Mouse (Mus musculus): ENCODE data around the gene Sf3a2. TPM values are rescaled to one million over a fixed set of nuclear protein-coding genes. Genes with fewer than 3 reads are reported as not detected.

The Sf3a2 gene
- polyA plus RNA-seq, 1 experiment from 2014 or later, result 108 TPM

DNA sequence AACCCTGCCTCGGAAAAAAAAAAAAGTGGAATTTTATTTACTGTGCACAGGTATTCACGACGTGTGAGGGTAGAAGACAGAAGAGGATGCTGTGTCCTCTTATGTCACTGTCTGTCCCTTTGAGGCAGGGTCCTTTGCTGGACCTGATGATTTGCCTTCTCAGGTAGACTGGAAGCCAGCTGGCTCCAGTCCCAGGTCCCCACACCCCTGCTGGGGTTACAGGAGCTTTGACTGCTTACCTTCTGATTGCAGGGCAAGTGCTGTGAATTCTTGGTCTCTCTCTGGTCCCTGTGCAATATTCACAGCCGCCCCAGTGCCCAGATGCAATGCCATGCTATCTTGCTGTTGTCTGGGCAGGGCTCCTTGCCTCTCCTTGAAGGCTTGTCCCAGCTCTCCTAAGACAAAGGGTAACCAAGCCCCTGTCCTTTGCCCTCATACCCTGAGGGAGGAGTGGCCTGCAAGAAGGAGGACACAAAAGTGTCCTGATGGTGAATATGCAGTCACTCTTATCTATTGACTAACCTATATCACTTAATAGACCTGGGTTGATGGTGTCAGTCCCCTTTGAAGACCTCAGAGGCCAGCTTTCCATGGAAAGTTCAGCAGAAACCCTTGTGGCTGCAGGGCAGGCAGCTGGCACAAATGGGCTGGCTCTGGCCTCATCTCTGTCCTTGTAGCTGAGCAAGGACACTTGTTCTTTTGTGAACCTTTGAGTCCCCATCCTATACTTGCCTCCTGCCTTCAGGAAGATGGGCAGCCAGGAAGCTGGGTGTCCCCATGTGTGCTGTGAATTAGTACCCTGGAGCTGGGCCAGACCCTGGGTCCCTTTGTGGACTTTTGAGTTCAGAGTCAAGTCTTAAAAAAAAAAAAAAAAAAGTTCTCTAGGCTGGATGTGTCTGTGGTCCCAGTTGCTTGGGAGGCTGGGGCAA is 37.1 kb upstream of the Sf3a2 start:
- WGBS, result 86% methylated on average over 4 of the region's 4 CpGs
- H3K27ac ChIP-seq (replicated peaks), result no peak overlapping the region
- H3K9me3 ChIP-seq (replicated peaks), result no peaks in the 10 kb centered on the region
- peaks cover 22% of the 10 kb centered on the region for H3K36me3 ChIP-seq
- peaks cover 42% of the 10 kb centered on the region for H3K4me1 ChIP-seq
- no peak overlapping the region for H3K4me3 ChIP-seq
- no peaks in the 10 kb centered on the region for H3K27me3 ChIP-seq (ENCODE audit: low read depth, poor library complexity, severe bottlenecking)
- DNase-seq (ENCODE audit: low spot score), result no peak

DNA sequence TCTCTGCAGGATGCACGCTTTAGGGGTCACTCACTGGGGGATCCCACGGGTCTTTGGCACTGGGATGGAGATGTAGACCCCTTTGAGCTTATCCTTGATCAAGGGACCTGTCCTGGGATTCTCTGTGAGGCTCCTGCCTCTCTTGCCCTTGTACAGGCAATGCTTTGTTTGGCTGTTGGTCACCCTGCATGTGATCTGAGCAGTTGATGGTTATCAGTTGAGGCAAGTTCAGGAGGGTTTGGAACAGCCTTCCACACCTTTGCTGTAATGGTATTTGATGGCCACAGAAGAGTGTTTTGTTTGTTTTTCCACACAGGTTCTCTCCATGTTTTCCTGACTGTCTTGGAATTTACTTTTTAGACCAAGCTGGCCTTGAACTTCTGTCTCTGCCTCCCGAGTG is 36.2 kb upstream of the Sf3a2 start:
- Histone ChIP-seq H3K36me3 (peaks cover 31% of the 10 kb centered on the region), H3K4me1 (peaks cover 32% of the 10 kb centered on the region), H3K4me3 (no peak overlapping the region), H3K27me3 (ENCODE audit: low read depth, poor library complexity, severe bottlenecking) (no peaks in the 10 kb centered on the region), H3K27ac (replicated peaks) (0 out of 2 replicates have a peak overlapping the region, but pooled peaks have one; percentile 28), H3K9me3 (replicated peaks) (no peaks in the 10 kb centered on the region)
- WGBS, result 76% methylated on average over 3 of the region's 3 CpGs
- DNase-seq (ENCODE audit: low spot score), result no peak

GRCm38 (mm10) chr10:80763502-80763901 is 34.5 kb upstream of the Sf3a2 start:
- Histone ChIP-seq H3K27ac (replicated peaks) (no peak overlapping the region), H3K4me1 (peaks cover 15% of the 10 kb centered on the region), H3K27me3 (ENCODE audit: low read depth, poor library complexity, severe bottlenecking) (no peaks in the 10 kb centered on the region), H3K36me3 (peaks cover 47% of the 10 kb centered on the region), H3K4me3 (no peak overlapping the region), H3K9me3 (replicated peaks) (no peaks in the 10 kb centered on the region)
- no peak for DNase-seq (ENCODE audit: low spot score)
- 91% methylated on average over 2 of the region's 2 CpGs for WGBS

DNA sequence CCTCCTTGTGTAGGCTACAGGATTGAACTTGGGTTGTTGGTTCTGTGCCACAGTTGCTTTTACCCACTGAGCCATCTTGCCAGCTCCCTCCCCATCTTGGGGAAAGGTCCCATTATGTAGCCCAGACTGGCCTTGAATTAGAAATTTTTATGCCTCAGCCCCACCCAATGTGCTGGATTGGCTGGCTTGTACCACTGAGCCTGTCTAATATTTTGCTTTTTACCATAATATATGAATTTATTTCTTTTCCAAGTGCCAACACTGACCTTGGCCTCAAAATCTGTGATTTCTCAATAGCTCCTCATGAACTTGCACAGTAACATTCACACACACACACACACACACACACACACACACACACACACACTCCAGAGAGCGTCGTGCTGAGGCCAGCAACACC is 32.3 kb upstream of the Sf3a2 start:
- no peak for DNase-seq (ENCODE audit: low spot score)
- Histone ChIP-seq H3K27me3 (ENCODE audit: low read depth, poor library complexity, severe bottlenecking) (no peaks in the 10 kb centered on the region), H3K4me3 (no peak overlapping the region), H3K36me3 (peaks cover 69% of the 10 kb centered on the region), H3K27ac (replicated peaks) (no peak overlapping the region), H3K9me3 (replicated peaks) (no peaks in the 10 kb centered on the region), H3K4me1 (peaks cover 6% of the 10 kb centered on the region)
- WGBS, result 84% methylated on average over 2 of the region's 2 CpGs

- Histone ChIP-seq H3K4me3 (no peak overlapping the region), H3K36me3 (peaks cover 75% of the 10 kb centered on the region), H3K27ac (replicated peaks) (no peak overlapping the region), H3K4me1 (peaks cover 5% of the 10 kb centered on the region), H3K9me3 (replicated peaks) (no peaks in the 10 kb centered on the region), H3K27me3 (ENCODE audit: low read depth, poor library complexity, severe bottlenecking) (no peaks in the 10 kb centered on the region)
- no peak for DNase-seq (ENCODE audit: low spot score)
- WGBS, result 83% methylated on average over 10 of the region's 10 CpGs
Observed at GRCm38 (mm10) chr10:80766161-80766815, 31.7 kb upstream of the Sf3a2 start.

GRCm38 (mm10) chr10:80768365-80768764 is 29.6 kb upstream of the Sf3a2 start:
- WGBS, result 93% methylated on average over 6 of the region's 6 CpGs
- Histone ChIP-seq H3K4me1 (no peaks in the 10 kb centered on the region; the same call in 1 of the 2 replicates), H3K27me3 (ENCODE audit: low read depth, poor library complexity, severe bottlenecking) (no peaks in the 10 kb centered on the region), H3K36me3 (peaks cover 95% of the 10 kb centered on the region), H3K27ac (replicated peaks) (no peak overlapping the region), H3K4me3 (no peak overlapping the region), H3K9me3 (replicated peaks) (no peaks in the 10 kb centered on the region)
- DNase-seq (ENCODE audit: low spot score), result no peak

GRCm38 (mm10) chr10:80773816-80774215 is 24.2 kb upstream of the Sf3a2 start:
- Histone ChIP-seq H3K36me3 (peaks cover 100% of the 10 kb centered on the region), H3K4me3 (no peak overlapping the region), H3K27me3 (ENCODE audit: low read depth, poor library complexity, severe bottlenecking) (no peaks in the 10 kb centered on the region), H3K27ac (replicated peaks) (no peak overlapping the region), H3K9me3 (replicated peaks) (no peaks in the 10 kb centered on the region), H3K4me1 (0 out of 2 replicates have a peak, but pooled peaks cover 5% of the 10 kb centered on the region)
- WGBS, result 87% methylated on average over 5 of the region's 5 CpGs
- DNase-seq (ENCODE audit: low spot score), result no peak

GRCm38 (mm10) chr10:80774549-80774948 is 23.4 kb upstream of the Sf3a2 start:
- WGBS, result 74% methylated on average over 2 of the region's 2 CpGs
- no peaks in the 10 kb centered on the region for H3K9me3 ChIP-seq (replicated peaks)
- peak; percentile 68 for DNase-seq (ENCODE audit: low spot score)
- H3K27ac ChIP-seq (replicated peaks), result no peak overlapping the region; the same call in 1 of the 2 replicates
- H3K4me1 ChIP-seq, result 0 out of 2 replicates have a peak, but pooled peaks cover 5% of the 10 kb centered on the region
- no peak overlapping the region for H3K4me3 ChIP-seq
- H3K27me3 ChIP-seq (ENCODE audit: low read depth, poor library complexity, severe bottlenecking), result no peaks in the 10 kb centered on the region
- peaks cover 100% of the 10 kb centered on the region for H3K36me3 ChIP-seq

GRCm38 (mm10) chr10:80774981-80775380 is 23.0 kb upstream of the Sf3a2 start:
- Histone ChIP-seq H3K27ac (replicated peaks) (no peak overlapping the region), H3K4me1 (0 out of 2 replicates have a peak, but pooled peaks cover 5% of the 10 kb centered on the region), H3K4me3 (no peak overlapping the region), H3K27me3 (ENCODE audit: low read depth, poor library complexity, severe bottlenecking) (no peaks in the 10 kb centered on the region), H3K9me3 (replicated peaks) (no peaks in the 10 kb centered on the region), H3K36me3 (peaks cover 100% of the 10 kb centered on the region)
- DNase-seq (ENCODE audit: low spot score), result no peak
- 93% methylated on average over 4 of the region's 4 CpGs for WGBS

DNA sequence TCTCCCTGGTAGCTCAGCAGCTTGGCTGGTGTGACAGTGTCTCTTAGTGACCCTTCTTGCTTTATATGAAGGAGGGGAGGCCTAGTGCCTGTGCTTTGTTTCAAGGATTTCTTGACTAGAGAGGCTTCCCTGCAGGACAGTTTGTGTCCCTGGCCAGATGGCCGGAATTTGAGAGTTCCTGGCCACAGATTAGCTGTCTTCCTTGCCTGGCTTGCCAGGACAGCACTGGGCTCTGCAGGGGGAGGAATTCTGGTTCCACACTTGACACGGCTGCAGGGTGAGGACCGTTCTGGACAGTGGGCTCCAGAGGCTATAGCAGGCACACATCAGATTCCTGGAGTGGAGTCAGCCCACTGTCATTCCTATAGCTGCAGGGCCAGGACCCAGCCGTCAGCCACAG is 22.3 kb upstream of the Sf3a2 start:
- Histone ChIP-seq H3K4me1 (0 out of 2 replicates have a peak, but pooled peaks cover 5% of the 10 kb centered on the region), H3K4me3 (no peak overlapping the region), H3K36me3 (peaks cover 100% of the 10 kb centered on the region), H3K27ac (replicated peaks) (no peak overlapping the region), H3K9me3 (replicated peaks) (no peaks in the 10 kb centered on the region), H3K27me3 (ENCODE audit: low read depth, poor library complexity, severe bottlenecking) (no peaks in the 10 kb centered on the region)
- WGBS, result 93% methylated on average over 4 of the region's 4 CpGs
- DNase-seq (ENCODE audit: low spot score), result no peak

- WGBS, result 88% methylated on average over 6 of the region's 6 CpGs
- peaks cover 100% of the 10 kb centered on the region for H3K36me3 ChIP-seq
- H3K27me3 ChIP-seq (ENCODE audit: low read depth, poor library complexity, severe bottlenecking), result no peaks in the 10 kb centered on the region
- H3K9me3 ChIP-seq (replicated peaks), result no peaks in the 10 kb centered on the region
- H3K27ac ChIP-seq (replicated peaks), result no peak overlapping the region
- H3K4me3 ChIP-seq, result no peak overlapping the region
- no peak for DNase-seq (ENCODE audit: low spot score)
- H3K4me1 ChIP-seq, result 0 out of 2 replicates have a peak, but pooled peaks cover 5% of the 10 kb centered on the region
Observed at GRCm38 (mm10) chr10:80776358-80776869, 21.6 kb upstream of the Sf3a2 start.

DNA sequence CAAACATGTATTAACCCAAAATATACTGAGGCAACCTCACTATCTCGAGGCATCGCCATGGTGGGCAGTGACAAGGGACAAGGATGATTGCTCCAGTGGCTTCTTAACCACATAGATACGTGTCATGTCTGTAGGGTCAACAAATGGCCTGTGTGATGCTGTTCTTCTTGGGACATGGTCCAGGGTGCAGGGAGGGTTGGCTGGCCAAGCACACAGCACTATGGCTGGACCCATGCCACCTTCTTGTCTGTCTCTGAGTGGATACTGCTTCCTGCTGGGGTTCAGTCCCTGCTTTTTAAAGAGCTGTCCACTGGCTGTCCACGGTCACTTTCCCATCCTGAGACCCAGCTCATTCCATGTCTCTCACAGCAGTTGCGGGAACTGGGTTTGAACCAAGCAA is 20.9 kb upstream of the Sf3a2 start:
- Histone ChIP-seq H3K36me3 (peaks cover 100% of the 10 kb centered on the region), H3K27me3 (ENCODE audit: low read depth, poor library complexity, severe bottlenecking) (no peaks in the 10 kb centered on the region), H3K4me3 (no peak overlapping the region), H3K4me1 (0 out of 2 replicates have a peak, but pooled peaks cover 5% of the 10 kb centered on the region), H3K9me3 (replicated peaks) (no peaks in the 10 kb centered on the region), H3K27ac (replicated peaks) (no peak overlapping the region)
- DNase-seq (ENCODE audit: low spot score), result no peak
- WGBS, result 97% methylated on average over 5 of the region's 5 CpGs

All from midbrain, embryonic 10.5 days (tissue).